Mouse (Mus musculus) cerebellum, adult 2 months (tissue): ENCODE results near the gene Spg21.

Source experiments
- CTCF ChIP-seq: fragments of 200-500 bp; IDR thresholded peaks from 2 replicates; pipeline ENCODE4 v1.5.1; 2011; ENCODE audit warnings: low read depth, mild to moderate bottlenecking, control low read depth, low read length, moderate library complexity, borderline replicate concordance; ENCODE audit not compliant: insufficient read depth
- POLR2A ChIP-seq: fragments of 200-500 bp; IDR thresholded peaks from 2 replicates; pipeline ENCODE4 v1.6.1; 2011; ENCODE audit warnings: low read length, control low read depth, borderline replicate concordance; ENCODE audit not compliant: insufficient read depth

- TF ChIP-seq CTCF (no peak), POLR2A (no peak)
These were observed 74.5 kb downstream of the Spg21 start for GRCm38 (mm10) chr9:65535191-65535722.
